Mouse (Mus musculus) megakaryocyte, embryonic 14.5 days (primary cell): Measurements from ENCODE around the gene Rnf130.

Experiments used
- FLI1 ChIP-seq: IDR thresholded peaks from 2 replicates; pipeline ENCODE4 v1.6.1; 2012; ENCODE audit warnings: low read length, inconsistent platforms, mixed read lengths
- GATA1 ChIP-seq: IDR thresholded peaks from 3 replicates; pipeline ENCODE4 v1.6.1; 2012; ENCODE audit warnings: mixed read lengths, low read length, inconsistent platforms, borderline replicate concordance

- no peak for TF ChIP-seq FLI1
- TF ChIP-seq GATA1 = no peak
Measured at GRCm38 (mm10) chr11:50044454-50044853, 19.3 kb downstream of the Rnf130 start.
